Mouse (Mus musculus): ENCODE data around the gene Dnajc16. TPM values are rescaled to one million over a fixed set of nuclear protein-coding genes. Genes with fewer than 3 reads are reported as not detected.

Dnajc16 gene
- polyA plus RNA-seq, 3 experiments from 2014 or later: 3.0 to 3.7 (median 3.6) TPM

DNA sequence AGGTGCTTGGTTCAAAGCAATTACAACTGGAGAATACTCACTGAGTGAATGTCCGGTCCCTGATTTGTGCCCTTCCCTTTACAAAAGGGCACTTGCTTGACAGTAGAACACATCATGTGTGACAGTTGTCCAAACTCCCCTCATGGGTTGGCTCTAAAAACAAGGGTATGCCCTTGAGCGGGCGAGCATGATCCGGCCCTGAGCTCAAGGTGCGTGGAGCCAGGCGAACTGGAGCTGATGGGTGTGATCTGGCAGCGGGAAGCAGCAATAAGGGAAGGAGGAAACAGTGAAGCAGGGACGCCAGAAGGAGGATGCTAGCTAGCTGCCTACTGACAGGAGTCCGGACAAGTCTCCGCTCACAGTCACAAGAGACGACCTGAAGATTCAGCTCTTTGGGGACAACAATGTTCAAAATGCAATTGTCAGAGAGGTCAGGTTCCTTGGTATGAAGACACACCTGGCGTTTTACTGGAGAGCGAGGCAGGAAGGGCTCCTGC lies 28.6 kb downstream of the Dnajc16 start:
- ATAC-seq: no peak

DNA sequence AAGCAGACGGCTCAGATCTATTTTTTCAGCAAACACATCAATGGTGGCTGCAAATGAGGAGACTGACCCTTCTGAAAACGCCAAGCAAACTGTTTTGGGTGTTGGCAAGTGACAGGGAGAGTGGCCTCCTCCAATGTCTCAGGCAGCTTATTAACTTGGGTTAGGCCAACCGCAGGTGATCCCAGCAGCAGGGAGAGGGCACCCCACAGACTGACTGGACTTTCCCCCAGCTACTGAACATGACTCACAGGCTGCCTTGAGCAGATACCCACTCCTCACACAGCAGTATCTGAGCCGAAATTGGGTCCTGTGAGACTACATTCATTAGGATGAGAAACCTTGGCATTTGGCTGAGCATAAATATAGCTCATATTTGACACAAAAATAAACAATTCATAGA lies 29.8 kb downstream of the Dnajc16 start:
- no peak for ATAC-seq

GRCm38 (mm10) chr4:141758874-141759542 lies 31.7 kb downstream of the Dnajc16 start:
- no peak for ATAC-seq

DNA sequence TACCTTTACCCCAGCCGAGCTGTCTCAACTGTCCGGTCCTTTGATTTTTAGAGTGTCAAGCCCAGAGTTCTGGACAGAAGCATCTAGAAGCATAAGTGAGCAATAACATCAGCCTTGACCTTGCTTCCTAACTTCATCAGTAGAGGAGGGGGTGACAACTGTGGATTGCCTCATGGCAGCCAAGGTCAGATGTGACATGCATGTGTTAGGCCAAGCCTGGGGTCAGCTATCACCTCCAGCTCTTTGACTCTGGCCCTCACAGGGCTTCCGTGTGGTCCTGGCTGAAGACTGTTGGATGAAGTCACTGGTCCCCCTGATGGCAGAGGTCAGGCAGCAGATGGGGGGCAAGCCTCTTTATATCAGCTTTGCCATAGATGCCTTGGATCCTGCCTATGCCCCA lies 33.6 kb downstream of the Dnajc16 start:
- no peak for ATAC-seq

- ATAC-seq: no peak
Observed at GRCm38 (mm10) chr4:141755375-141755930, 35.3 kb downstream of the Dnajc16 start.

GRCm38 (mm10) chr4:141752076-141752421 lies 38.7 kb downstream of the Dnajc16 start:
- no peak for ATAC-seq

DNA sequence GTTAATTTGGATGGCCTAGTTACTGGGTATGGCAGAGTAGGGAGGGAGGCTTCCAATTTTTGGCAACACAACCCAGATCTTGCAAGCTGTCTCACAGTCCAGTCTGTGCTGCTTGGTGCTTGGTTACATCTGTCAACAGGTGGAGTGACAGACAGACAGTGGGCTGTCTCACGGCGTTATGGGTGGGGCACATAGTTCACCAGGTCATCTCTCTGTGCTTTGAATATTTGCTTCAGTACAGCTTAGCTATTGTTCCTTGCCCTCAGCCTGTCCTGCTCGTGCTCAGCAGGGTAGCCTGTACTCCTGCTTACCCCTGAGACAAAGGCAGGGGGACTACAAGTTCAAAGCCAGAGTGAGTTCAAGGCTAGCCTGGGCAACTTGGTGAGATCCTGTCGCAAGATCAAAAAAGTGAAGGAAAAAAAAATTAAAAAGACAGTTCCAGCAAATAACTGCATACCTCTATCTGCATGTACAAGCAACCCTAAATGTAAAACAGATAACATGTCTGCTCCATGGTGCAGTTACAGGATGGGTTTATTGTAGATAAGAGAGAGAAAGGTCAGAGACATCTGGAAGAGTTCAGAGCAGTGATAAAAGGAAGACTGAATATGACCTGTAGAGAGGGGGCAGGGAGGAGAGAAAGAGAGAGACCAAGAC lies 39.2 kb downstream of the Dnajc16 start:
- ATAC-seq: no peak

GRCm38 (mm10) chr4:141750826-141751225 lies 39.9 kb downstream of the Dnajc16 start:
- no peak for ATAC-seq

DNA sequence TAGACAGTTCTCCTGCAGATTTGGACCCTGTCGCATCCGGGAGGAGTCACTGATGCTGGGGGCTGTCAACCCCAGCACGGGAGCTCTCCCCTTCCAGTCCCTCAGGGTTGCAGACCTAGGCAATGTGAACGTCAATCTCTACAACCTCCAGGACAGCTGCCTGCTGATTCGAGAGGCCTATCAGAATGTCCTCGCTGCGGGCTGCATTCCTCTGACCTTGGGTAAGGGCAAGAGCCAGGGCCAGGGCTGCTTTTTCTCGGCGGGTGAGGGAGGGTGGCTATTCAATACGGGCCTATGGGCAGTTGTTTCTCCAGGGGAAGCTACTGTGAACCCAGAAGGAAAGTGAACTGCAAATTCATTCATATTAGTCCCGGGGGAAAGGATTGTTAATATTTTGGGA lies 41.2 kb downstream of the Dnajc16 start:
- ATAC-seq: no peak

DNA sequence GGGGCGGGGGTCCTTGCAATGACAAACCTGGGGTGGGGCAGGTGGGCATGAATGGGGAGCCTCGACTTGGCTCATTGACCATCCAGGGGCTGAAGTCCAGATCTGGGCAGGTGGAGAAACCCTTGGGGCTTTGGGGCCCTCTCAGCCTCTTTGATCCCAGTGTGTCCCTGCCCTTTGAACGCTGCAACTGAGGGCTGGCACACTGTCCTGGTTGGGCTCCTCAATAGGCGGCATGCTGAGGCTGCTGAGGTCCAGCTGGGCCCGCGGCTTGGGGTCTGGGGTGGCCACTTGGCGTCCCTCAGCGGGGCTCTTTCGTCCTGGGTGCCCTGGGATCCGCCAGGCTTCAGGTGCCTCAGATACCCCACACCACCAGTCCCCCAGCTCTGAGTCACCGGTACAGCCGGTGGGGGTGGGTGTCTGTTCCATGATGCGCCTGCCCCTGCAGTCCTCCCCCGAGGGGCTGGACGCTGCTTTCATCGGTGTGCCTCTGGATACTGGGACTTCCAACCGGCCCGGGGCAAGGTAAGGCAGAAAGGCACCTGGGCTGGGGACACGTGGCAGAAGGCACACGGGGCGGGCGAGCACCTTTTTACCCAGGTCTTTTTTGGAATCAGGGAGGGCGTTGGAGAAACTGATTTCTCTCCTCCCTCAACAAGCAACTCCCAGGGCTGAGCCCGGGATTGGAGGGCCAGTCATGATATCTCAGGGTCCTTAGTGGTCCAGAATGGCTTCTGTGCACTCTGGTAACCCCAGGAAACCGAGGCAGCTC lies 44.0 kb downstream of the Dnajc16 start, which contains the start of gene Agmat:
Gene Agmat (plus strand): TSS at position 95 of the 769 bp plus-strand sequence.
- no peak for ATAC-seq

GRCm38 (mm10) chr4:141742381-141742780 lies 48.4 kb downstream of the Dnajc16 start:
- ATAC-seq: no peak

- no peak for ATAC-seq
Observed at GRCm38 (mm10) chr4:141741856-141742255, 48.9 kb downstream of the Dnajc16 start.

DNA sequence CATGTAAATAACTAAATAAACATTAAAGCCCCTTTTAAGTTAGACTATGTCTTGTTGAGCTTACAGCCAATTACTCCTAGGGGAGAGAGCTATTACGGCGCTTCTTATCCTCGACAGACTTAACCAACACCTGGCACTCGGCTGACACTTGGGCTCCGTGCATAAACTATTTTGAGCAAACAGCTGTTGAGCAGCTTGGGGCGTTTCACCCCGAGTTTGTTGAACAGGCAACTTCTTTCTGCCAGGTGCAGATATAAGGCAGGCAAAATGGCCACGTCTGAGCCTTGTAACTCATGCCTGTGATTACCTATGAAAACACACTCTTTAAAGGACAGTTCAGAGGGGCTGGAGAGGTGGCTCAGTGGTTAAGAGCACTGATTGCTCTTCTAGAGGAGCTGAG lies 52.7 kb downstream of the Dnajc16 start:
- no peak for ATAC-seq

GRCm38 (mm10) chr4:141736856-141737255 lies 53.9 kb downstream of the Dnajc16 start:
- no peak for ATAC-seq

DNA sequence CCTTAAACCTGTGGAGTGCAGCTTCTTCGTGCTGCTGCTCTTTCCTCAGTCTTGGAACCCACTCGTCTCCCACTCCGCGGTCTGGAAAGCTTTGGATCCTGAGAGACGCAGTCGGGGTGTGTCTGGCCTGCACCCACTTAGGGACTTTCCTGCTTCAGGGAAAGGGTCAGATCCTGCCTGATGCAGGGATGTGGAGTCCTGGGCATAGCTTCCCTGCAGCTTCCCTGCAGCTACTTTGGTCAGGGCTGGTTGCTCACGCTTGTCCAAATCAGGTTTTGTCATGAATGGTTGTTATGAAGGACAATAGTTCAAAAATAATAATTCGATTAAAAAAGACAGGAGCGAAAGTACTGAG lies 55.5 kb downstream of the Dnajc16 start:
- ATAC-seq: no peak

DNA sequence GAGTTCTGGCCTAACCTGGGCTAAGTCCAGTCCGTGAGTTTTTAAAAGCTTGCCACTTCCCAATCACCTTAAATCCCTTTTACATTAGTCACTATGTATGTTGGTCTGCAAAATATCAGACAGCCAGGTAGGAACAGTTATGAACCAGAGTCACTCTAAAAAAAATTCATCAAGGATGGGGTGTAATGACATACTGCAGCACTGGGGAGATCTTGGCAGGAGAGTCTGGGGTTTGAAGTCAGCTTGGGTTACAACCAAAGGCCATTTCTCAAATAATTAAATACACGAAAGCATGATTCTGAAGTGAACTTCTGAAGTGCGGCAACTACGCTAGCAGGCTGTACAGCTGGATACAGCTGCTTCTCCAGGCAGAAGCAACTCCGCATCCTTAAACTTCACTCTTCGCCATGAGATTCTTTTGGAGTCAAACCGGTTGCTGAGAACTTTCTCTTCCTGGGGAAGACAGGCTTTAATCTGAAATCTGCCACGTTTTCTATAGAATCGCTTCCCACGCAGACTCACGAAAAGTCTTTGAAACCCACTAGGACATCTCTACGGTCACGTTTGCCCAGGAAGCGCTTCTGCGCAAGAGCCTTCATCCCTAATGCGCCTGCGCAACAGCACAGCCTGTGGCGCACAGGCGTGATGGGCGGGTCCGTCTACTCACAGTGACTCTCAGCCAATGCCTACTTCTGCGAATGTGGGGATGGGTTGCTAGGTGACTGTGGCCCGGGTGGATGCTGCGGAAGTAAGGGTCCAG lies 56.1 kb downstream of the Dnajc16 start:
- ATAC-seq: peak; percentile 100

DNA sequence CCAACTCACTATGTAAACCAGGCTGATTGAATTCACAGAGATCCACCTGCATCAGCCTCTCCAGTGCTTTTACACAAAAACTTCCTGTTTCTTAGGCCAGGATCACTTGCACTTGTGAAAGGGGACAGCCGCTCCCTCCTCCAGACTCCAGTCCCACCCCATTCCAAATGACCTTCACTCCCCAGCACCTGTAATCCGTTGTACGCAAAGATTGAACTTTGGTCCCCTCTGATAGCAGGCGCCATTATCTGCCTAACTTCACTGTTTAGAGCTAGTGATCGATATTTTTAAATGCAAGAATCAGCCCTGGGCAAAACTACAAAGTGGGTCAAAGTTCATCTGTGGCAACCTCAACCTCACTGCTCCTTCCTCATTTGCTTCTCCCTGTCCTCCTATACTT lies 59.0 kb downstream of the Dnajc16 start:
- ATAC-seq: no peak

GRCm38 (mm10) chr4:141730401-141730800 lies 60.3 kb downstream of the Dnajc16 start:
- ATAC-seq: no peak

GRCm38 (mm10) chr4:141729266-141729665 lies 61.5 kb downstream of the Dnajc16 start:
- no peak for ATAC-seq

GRCm38 (mm10) chr4:141725738-141726137 lies 65.0 kb downstream of the Dnajc16 start:
- ATAC-seq: no peak

DNA sequence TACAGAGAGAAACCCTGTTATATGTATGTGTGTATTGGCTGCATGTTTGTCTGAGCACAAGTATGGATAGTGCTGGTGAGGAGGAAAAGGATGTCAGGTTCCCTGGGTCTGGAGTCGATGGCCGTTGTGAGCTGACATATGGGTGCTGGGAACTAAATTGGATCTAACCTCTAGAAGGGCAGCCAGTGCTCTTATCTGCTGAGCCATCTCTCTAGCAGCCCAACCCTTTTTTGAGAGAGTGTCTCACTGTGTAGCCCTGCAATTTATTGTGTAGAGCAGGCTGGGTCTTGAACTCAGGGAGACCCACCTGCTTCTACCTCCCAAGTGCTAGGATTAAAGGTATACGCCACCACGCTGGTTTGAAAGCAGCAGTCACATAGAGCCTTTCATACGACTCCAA lies 65.5 kb downstream of the Dnajc16 start:
- ATAC-seq: no peak

GRCm38 (mm10) chr4:141724594-141724993 lies 66.1 kb downstream of the Dnajc16 start:
- no peak for ATAC-seq

- peak; percentile 9 for ATAC-seq
Observed at GRCm38 (mm10) chr4:141723673-141724068, 67.1 kb downstream of the Dnajc16 start.
